Mouse (Mus musculus): Measurements from ENCODE around the gene Zfp512b. TPM values are rescaled to one million over a fixed set of nuclear protein-coding genes. Genes with fewer than 3 reads are reported as not detected.
A peak's percentile ranks its signal among the peaks of the same experiment; 100 is the strongest.

Zfp512b gene
- total and polyA plus RNA-seq, 3 experiments, result 13.2 to 20.6 (median 16.9) TPM

- TF ChIP-seq POLR2A (IDR thresholded peaks at IDR 0.05; ENCODE audit: insufficient read depth, low read depth, low read length) (no peak), CTCF (IDR thresholded peaks at IDR 0.05) (no peak), EP300 (IDR thresholded peaks at IDR 0.05; ENCODE audit: insufficient read depth, low read depth, low read length) (no peak)
- intact Hi-C loops (cut with DNase I), result no loop called here
- 62% methylated on average over 2 of the region's 2 CpGs for WGBS
These were observed 16.0 kb downstream of the Zfp512b start for GRCm38 (mm10) chr2:181576613-181577012.

GRCm38 (mm10) chr2:181574921-181575545 lies 17.6 kb downstream of the Zfp512b start:
- 94% methylated on average over 7 of the region's 7 CpGs for WGBS
- peak in 1 of 2 experiments; percentile 13 for DNase-seq
- no peak overlapping the region for H3K9ac ChIP-seq (ENCODE audit: low read depth, low read length)
- H3K36me3 ChIP-seq (ENCODE audit: control insufficient read depth, insufficient read depth, low read length), result no peaks in the 10 kb centered on the region
- no peaks in the 10 kb centered on the region for H3K27me3 ChIP-seq (ENCODE audit: control insufficient read depth, insufficient read depth, low read length)
- TF ChIP-seq CTCF (IDR thresholded peaks at IDR 0.05), result no peak
- no peak overlapping the region for H3K27ac ChIP-seq
- intact Hi-C loops (cut with DNase I), result no loop called here
- no peaks in the 10 kb centered on the region for H3K79me2 ChIP-seq (replicated peaks; ENCODE audit: control insufficient read depth, insufficient read depth, low read length)
- no peak overlapping the region for H3K4me3 ChIP-seq
- peaks cover 5% of the 10 kb centered on the region; the same call in 1 of the 2 replicates for H3K4me1 ChIP-seq (ENCODE audit: control insufficient read depth, insufficient read depth, low read length)

More at GRCm38 (mm10) chr2:181576613-181577012, 16.0 kb downstream of the Zfp512b start:
- Histone ChIP-seq H3K4me3 (no peak overlapping the region), H3K36me3 (ENCODE audit: control insufficient read depth, insufficient read depth, low read length) (no peaks in the 10 kb centered on the region), H3K9ac (ENCODE audit: low read depth, low read length) (no peak overlapping the region), H3K4me1 (ENCODE audit: control insufficient read depth, insufficient read depth, low read length) (peaks cover 6% of the 10 kb centered on the region; the same call in 1 of the 2 replicates), H3K27ac (no peak overlapping the region), H3K79me2 (replicated peaks; ENCODE audit: control insufficient read depth, insufficient read depth, low read length) (no peaks in the 10 kb centered on the region), H3K27me3 (ENCODE audit: control insufficient read depth, insufficient read depth, low read length) (no peaks in the 10 kb centered on the region)
- DNase-seq, result peak in 1 of 2 experiments; percentile 11

DNA sequence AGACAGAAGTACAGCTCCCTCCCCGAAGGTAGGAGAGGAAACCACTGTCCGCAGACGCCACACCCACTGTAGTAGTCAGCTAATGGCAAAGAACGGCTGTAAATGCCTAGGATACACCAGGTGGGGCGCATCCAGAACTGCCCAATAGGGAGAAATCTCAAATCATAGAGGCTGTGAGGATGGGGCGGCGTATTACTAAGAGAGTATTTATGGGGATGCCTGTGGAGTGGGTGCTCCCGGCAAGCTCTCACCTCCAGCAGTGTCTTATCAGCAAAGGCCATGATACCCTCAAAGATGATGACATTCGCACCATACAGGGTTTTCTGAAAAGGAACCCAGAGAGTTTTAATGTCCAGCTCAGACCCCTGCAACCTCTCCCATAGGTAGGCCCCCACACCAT lies 18.6 kb downstream of the Zfp512b start:
- peak in 1 of 2 experiments; percentile 9 for DNase-seq
- no peak overlapping the region for H3K4me3 ChIP-seq
- TF ChIP-seq POLR2A (IDR thresholded peaks at IDR 0.05; ENCODE audit: insufficient read depth, low read depth, low read length), result no peak
- TF ChIP-seq EP300 (IDR thresholded peaks at IDR 0.05; ENCODE audit: insufficient read depth, low read depth, low read length), result no peak
- TF ChIP-seq CTCF (IDR thresholded peaks at IDR 0.05), result no peak
- peaks cover 5% of the 10 kb centered on the region; the same call in 1 of the 2 replicates for H3K4me1 ChIP-seq (ENCODE audit: control insufficient read depth, insufficient read depth, low read length)
- H3K79me2 ChIP-seq (replicated peaks; ENCODE audit: control insufficient read depth, insufficient read depth, low read length), result no peaks in the 10 kb centered on the region
- H3K36me3 ChIP-seq (ENCODE audit: control insufficient read depth, insufficient read depth, low read length), result no peaks in the 10 kb centered on the region
- WGBS, result 88% methylated on average over 9 of the region's 9 CpGs
- H3K27me3 ChIP-seq (ENCODE audit: control insufficient read depth, insufficient read depth, low read length), result no peaks in the 10 kb centered on the region
- no peak overlapping the region for H3K9ac ChIP-seq (ENCODE audit: low read depth, low read length)
- no peak overlapping the region for H3K27ac ChIP-seq
- intact Hi-C loops (cut with DNase I), result no loop called here

GRCm38 (mm10) chr2:181572921-181573920 lies 19.4 kb downstream of the Zfp512b start:
- peak; percentile 40 to 56 for DNase-seq
- WGBS, result 74% methylated on average over 15 of the region's 15 CpGs
- intact Hi-C loops (cut with DNase I), result no loop called here

DNA sequence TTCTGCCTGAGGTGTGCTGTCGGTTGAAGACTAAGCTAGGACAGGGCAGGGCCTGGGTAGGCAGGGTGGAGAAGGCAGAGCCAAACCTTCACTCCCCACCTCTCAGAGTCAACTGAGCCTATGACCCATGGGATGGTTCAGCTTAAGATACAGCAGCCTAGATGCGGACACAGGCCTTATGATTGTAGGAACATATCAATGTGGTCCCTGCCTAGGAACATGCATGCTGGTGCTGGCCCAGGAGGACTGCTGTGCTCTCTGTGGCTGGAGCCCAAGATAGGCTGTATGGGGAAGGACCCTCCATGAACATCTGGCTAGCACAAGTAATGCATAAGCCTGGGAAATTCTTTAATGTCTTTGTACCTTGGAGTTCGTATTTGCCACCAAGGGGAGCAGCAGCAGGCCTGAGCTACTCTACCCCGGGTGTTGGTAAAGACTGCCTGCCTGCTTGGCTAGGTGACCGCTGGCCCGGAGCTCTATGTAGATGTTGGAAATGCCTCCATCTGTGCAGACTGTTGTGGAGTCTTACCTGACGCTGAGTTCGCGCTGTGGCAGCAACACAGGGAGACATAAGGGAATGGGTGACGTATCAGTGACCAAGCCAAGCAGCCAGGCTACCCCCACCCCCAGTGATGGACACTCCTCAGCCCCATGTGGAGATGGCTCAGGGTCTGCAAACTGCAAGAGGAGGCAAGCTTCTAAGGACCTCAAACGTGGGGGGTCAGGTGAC lies 20.5 kb downstream of the Zfp512b start:
- H3K4me1 ChIP-seq (ENCODE audit: control insufficient read depth, insufficient read depth, low read length), result no peaks in the 10 kb centered on the region; the same call in 1 of the 2 replicates
- intact Hi-C loops (cut with DNase I), result no loop called here
- H3K36me3 ChIP-seq (ENCODE audit: control insufficient read depth, insufficient read depth, low read length), result no peaks in the 10 kb centered on the region
- no peak overlapping the region for H3K27ac ChIP-seq
- H3K79me2 ChIP-seq (replicated peaks; ENCODE audit: control insufficient read depth, insufficient read depth, low read length), result no peaks in the 10 kb centered on the region
- H3K27me3 ChIP-seq (ENCODE audit: control insufficient read depth, insufficient read depth, low read length), result no peaks in the 10 kb centered on the region
- no peak for TF ChIP-seq EP300 (IDR thresholded peaks at IDR 0.05; ENCODE audit: insufficient read depth, low read depth, low read length)
- TF ChIP-seq POLR2A (IDR thresholded peaks at IDR 0.05; ENCODE audit: insufficient read depth, low read depth, low read length), result no peak
- no peak for TF ChIP-seq CTCF (IDR thresholded peaks at IDR 0.05)
- DNase-seq, result peak in 1 of 2 experiments; percentile 17
- 88% methylated on average over 11 of the region's 11 CpGs for WGBS
- H3K4me3 ChIP-seq, result no peak overlapping the region
- no peak overlapping the region for H3K9ac ChIP-seq (ENCODE audit: low read depth, low read length)

More at GRCm38 (mm10) chr2:181572921-181573920, 19.4 kb downstream of the Zfp512b start:
- no peak overlapping the region for H3K4me3 ChIP-seq
- no peaks in the 10 kb centered on the region for H3K27me3 ChIP-seq (ENCODE audit: control insufficient read depth, insufficient read depth, low read length)
- H3K4me1 ChIP-seq (ENCODE audit: control insufficient read depth, insufficient read depth, low read length), result peaks cover 1% of the 10 kb centered on the region; the same call in 1 of the 2 replicates
- H3K79me2 ChIP-seq (replicated peaks; ENCODE audit: control insufficient read depth, insufficient read depth, low read length), result no peaks in the 10 kb centered on the region
- H3K36me3 ChIP-seq (ENCODE audit: control insufficient read depth, insufficient read depth, low read length), result no peaks in the 10 kb centered on the region
- no peak overlapping the region for H3K9ac ChIP-seq (ENCODE audit: low read depth, low read length)
- TF ChIP-seq EP300 (IDR thresholded peaks at IDR 0.05; ENCODE audit: insufficient read depth, low read depth, low read length) (0 out of 2 replicates have a peak, but pooled peaks have one; percentile 7), POLR2A (IDR thresholded peaks at IDR 0.05; ENCODE audit: insufficient read depth, low read depth, low read length) (no peak), CTCF (IDR thresholded peaks at IDR 0.05) (no peak)
- H3K27ac ChIP-seq, result no peak overlapping the region
